Mouse (Mus musculus) retina, adult 2 months (tissue): Measurements from ENCODE around the gene Hsf2.
A peak's percentile ranks its signal among the peaks of the same experiment; 100 is the strongest.
"Not testable (repeated sequence)": the region's sequence is repeated elsewhere in the genome, so short reads cannot be mapped to it uniquely, and the experiment has no call there.

Experiments
- DNase-seq: peaks from one replicate; pipeline ENCODE4 v3.0.0-alpha.2; 2012; ENCODE audit warnings: low read depth, low spot score

Hsf2 gene

DNA sequence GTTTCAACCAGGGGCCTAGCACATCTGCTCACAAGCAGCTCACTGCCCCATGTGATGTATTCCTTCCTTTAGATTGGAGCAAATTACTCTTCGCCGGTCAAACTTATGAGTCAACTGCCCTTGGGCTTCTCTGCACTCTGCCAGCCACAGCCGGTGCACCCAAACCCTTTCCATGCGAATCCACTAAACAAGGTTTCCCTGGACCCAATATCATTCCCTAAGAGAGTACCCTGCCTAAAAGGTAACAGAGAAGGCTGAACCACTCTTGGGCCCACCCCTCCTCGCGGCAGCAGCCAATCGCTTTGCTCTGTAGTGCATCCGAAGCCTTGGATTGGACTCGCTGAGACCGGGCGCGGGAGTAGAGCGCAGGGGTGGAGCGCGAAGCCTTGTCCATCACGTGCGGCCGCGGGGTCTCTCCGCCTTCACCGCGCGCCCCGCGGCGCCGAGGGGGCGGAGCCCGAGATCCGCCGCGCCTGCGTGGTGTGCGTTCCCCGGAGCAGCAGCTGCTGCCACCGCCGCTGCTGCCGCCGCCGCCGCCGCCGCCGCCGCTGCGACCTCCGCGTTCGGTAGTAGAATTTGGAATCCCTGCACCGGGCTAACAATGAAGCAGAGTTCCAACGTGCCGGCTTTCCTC, at the start of gene Hsf2:
TSS of gene Hsf2 (plus strand) at position 478 of the 634 bp plus-strand sequence.
- peak; percentile 85 for DNase-seq

DNA sequence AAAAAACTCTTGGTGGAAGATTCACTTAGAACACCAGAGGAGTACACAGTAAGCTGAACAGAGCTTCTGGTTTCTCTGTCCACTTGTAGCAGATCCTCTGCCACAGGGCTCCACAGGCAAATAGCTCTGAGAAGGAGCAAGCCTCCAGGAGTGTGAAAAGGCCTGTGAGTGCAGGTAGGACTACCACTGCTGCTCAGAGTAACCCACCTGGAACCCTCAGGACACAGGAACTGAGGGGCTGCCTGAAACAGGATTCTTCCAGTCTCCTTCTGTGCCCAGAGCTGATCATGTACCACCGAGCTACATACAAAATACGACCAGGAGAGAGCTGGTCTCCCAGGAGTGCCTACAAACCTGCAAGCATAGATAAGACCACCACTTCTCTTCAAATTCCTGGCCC, 48.3 kb upstream of the Hsf2 start:
- DNase-seq = no peak

DNA sequence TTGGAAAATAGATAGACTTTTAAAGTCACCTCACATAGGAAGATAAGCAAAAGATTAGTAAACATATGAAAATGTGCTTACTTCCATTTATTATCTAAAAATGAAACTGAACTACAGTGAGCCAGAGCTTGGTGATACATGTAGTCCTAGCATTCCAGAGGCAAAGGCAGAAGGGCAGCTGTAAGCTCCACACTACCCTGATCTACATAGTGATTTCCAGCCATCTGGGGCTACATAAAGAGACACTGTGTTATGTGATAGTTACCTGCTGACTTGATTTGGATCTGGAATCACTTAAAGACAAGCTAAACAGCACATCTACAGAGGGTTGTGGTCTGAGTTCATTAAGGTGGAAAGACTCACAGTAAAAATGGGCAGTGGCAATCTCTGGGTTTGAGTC, 45.1 kb upstream of the Hsf2 start:
- no peak for DNase-seq

DNA sequence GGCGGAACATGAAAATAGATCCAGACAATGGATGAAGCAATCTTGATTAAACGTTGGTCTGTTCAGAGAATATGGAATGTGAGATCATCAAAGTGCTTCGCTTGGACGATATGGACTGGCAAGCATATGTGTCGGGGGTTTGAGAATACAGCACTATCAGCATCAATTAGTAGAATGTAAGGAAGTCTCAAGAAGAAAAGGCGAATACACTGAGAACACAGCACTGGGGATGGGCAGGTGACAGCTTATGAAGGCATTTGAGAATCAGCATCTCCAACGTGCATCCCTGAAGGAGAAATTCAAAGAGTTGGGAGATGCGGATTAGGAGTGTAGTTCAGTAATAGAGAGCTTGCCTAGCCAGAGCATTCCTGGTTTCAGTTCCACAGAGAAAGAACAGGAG, 41.8 kb upstream of the Hsf2 start:
- DNase-seq = no peak

DNA sequence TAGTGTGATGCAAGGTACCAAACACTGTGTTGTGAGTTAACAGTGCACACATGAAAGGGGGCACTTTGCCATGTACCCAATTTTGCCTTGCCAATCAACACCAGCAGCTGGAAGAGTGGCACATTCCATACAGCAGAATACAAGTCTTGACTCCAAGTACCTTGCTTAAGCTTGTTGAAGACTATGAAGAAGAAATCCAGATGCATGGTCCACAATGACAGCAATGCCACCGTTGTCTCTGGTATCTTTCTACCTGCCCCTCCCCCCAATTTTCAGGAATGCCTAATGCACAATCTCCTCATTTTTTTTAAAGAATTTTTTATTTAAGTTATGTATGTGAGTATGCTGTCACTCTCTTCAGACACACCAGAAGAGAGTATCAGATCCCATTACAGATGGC, 40.5 kb upstream of the Hsf2 start:
- no peak for DNase-seq

DNA sequence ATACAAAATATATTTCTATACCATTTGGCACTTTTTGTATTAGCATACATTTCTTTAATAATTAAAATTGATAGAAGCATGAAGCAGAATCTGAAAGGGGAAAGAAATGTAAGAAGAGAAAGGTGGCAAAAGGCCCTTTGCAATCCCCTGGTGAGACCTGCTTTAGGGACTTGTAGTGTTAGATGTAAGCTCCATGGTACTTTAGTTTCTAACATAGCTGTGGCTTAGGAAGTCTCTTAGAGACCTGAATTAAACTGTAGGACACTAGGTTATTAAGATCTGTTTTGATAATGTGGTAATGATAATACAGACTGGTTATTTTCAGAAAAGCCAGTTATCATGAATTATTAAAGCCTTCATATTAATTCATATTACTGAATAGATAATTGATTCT, 38.5 kb upstream of the Hsf2 start:
- DNase-seq = no peak

DNA sequence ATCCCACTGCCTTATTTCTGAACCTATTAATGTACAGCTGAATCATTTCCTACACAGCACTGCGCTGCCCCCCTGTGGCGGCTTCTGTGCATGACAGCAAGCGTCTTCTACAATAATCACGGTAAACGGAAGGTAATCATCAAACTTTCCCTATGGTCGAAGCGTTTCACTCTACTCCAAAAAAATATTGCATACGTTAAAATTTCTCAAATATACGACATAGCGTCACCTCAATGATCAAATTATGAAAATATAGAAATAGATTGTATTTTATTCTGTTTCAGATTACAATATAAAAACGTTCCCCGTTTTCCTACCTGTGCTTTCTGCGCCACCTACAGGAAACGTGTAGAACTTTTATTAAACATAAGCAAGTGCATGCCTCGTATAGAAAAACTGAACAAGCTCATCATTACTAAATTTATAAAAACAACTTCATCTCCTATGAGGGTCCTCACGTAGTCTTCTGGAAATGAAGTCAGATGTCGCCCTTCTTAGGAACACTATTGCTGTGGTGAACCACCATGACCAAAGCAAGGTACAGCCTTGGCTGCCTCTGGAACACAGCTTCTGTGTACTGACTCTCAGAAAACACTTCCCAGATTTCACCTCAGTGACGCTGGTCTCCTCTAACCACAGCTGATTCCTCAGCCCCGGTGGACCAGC, 38.0 kb upstream of the Hsf2 start:
- peak; percentile 46 for DNase-seq

DNA sequence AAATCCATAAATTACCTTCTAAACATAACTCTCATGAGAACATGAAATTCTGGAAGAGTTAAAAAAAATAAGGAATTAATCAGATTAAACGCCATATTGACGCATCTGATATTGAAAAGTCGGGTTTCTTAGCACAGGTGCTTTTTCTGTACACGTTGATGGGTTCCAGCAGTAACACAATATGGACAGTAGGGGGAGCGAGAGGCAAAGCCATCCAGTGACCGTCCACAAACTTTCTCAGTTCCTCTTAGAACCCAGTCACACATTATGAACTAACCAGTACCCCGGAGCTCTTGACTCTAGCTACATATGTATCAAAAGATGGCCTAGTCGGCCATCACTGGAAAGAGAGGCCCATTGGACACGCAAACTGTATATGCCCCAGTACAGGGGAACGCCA, 22.9 kb upstream of the Hsf2 start:
- not testable (repeated sequence) for DNase-seq

DNA sequence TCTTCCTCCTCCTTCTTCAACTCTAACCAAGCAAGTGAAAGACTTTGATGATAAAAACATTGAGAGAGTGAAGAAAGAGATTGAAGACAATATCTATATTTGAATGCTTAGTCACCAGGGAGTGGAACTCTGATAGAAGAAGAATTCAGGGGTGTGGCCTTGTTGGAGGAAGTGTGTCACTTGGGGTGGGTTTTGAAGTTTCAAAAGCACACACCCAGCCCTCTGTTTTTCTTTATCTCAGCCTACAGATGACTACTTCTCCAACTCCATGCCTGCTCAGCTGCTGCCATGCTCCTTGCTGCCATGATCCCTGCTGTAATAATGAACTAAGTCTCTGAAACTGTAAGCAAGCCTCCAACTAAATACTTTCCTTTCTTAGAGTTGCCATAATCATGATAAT, 20.4 kb upstream of the Hsf2 start:
- DNase-seq = no peak

DNA sequence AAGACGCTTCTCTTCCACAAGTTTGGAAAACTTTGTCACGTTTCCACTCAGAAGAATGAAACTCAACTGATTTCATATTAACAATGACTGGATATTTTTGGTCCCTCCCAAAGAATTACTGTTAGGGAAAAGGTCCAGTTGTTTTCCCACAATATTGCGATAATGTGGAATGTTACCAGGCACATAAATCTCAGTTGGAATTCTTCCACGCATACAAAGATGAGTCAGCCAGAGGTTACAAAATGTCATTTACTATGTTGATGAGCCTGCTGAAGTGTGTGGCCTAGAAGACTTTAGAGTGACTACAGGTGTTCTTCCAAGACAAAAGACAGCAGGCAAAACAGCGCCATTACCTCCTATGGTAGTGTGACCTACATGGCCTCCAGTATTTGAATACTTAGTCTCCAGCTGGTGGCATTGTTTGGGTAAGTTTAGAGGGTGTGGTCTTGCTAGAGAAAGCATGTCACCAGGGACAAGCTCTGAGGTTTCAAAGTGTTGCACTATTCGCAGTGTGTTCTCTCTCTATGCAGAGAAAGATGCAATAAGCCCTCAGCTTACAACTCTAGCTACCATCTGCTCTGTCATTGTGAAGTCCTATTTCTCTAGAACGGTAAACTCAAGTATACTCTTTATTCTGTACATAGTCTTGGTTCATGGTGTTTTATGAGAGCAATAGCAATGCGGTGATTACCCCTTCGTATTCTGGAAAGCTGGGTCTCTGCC, 8.9 kb upstream of the Hsf2 start:
- DNase-seq = no peak

DNA sequence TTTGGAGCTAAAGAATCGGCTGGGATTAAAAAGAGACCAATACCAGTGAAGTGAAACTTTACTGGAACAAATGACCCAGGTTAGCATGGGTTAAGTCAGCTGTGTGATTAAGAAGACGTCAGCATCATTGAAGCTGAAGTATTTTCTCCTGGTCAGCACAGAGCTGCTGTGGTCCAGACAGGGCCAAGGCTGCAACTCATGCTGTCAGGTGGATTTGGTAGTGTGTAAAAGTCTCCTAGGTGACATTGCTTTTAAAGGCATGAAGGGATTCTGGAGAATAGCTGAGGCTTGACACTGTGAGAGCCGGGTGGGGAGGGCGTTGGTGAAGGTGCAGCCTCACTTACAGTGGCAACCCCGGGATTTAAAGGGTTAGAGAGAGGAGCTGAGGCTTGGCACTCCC, 4.5 kb upstream of the Hsf2 start:
- DNase-seq = no peak

DNA sequence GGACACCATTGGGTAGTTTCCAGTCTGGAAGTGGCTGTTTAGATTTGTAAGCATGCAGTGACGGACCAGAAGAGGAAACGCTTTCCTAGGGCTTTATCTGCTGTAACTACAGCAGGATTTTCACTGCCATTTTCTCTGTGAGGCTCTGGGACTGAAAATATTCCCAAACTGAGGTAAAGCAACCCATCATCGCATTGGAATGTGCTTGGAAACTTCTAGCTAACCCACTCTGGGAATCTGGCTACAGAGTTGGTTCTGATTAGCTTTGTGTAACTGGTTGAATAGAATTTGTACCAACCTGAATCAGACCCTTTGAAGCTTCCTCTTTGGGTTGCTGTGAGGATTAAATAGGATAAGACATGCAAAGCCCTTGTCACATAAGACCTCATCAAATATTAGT, 1.4 kb upstream of the Hsf2 start:
- no peak for DNase-seq

DNA sequence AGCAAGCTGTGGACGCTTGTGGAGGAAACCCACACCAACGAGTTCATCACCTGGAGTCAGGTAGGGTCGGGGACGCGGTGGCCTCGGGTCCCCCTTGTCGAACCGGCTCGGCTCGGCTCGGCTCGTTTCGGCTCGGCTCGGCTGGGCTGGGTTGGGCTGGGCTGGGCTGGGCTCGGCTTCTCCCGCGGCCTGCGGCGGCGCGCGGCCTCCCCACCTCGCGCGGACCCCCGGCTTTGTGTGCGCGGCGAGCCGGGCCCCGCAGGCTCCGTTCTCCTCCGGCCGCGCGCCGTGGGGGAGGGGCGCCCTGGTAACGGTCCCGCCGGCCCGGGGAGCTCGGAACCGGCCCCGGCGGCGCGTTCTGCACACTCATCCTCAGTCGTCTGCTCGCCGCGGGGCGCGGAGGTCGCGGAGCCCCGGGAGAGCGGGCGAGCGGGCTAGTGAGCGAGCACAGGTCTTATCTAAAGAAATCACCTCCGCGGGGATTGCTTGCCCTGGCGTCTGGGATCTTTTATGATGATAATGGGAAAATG, 422 bp downstream of the Hsf2 start:
- DNase-seq = peak; percentile 15

DNA sequence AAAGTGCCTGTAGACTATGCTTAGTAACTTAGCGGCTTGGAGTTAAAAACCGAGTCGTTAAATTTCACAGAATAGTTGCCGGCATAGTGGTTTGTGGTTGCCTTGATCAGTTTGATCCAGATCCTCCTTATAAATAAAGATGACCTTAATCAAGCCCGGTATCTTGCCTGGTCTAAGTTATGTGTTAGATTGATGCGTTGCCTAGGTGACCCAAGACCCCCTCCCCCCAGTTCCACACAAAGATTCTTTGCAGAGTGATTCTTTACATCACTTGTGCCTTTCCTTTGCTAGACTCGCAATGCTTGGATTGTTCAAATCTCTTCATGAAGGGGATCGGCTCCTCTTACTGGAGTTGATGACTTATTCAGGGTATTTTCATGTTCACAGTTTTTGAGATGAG, 1.0 kb downstream of the Hsf2 start:
- DNase-seq = peak; percentile 13

DNA sequence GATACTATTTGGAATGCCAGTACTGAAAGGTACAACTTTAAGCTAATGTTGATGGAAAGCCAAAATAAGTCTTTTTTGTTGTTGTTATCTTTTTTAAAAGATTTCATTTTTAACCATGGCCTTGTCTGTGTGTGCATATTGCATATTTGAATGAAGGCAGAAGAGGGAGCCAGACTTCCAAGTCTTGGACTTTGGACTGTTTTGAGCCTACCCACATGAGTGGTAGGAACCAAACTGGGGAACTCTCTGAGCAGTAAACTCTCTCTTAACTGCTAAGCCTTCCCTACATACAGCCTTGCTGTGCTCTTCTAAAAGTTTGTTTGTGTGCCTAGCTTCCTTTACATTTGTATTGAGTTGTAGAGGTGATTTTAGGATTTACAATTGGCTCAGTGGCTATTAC, 2.4 kb downstream of the Hsf2 start:
- no peak for DNase-seq

DNA sequence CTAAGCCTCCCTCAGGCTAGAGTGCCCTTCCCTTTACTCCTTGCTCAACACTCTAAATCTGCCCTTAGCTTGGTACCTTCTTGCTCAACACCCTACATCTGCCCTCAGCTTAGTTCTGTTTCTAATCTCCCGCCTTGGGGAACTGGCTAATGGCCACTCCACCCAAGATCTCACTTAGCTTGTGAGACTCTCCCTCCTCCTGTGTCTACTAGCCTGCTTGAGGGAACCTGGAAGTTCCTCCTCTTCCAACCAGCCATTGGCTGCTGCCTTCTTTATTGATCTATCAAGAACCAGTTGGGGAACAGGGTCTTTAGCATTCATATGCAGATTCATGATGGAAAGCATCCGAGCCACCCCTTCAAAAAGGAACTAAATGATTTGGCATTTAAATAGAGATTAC, 5.9 kb downstream of the Hsf2 start:
- no peak for DNase-seq

DNA sequence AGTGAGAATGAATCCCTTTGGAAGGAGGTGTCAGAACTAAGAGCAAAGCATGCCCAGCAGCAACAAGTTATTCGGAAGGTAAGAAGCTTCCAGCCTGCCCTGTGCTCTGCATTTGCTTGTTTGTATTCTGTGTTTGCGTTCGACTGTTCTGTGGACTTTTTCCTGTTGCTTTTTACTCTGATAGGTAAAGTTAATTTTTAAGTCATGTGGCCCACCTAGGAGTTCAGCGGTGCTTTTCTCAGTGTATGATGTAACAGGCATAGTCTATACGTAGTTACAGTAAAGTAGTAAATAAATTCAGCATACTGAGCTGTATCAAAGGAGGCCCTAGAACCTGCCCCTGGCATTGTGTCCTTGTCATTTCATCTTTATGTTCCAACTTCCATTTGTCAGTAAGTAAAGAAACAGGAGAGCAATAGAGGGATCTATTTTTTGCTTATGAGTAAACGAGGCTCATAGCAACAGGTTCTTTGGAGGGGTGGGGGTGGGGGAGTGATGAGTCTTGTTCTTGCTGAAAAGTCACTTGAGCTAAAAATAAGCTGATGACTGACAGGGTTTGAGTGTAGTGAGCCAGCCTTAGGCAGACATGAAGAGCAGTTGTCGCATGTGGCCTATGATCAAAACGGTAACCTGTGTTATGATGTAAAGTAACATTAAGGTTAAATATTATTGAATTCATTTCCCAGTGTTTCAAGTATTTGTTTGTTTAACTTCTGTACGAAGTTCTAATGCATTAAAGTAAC, 13.4 kb downstream of the Hsf2 start:
- DNase-seq = no peak

DNA sequence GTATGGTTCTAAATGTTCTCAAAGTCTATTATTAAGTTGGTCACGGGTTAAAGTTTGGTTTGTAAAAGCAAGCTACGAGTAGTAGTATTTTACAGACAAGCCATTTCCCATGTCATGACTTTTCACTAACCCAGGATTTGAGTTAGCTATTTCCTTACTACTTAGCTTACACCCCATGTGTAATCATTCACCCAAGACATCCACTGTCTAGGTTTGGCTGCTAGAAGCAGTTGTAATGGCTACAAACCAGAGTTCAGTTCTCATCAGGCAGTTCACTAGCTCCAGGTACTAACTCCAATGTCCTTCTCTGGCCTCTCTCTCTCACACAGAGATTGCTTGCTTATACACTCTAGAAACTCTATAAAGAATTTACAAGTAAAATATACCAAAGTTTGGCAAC, 28.4 kb downstream of the Hsf2 start:
- no peak for DNase-seq

DNA sequence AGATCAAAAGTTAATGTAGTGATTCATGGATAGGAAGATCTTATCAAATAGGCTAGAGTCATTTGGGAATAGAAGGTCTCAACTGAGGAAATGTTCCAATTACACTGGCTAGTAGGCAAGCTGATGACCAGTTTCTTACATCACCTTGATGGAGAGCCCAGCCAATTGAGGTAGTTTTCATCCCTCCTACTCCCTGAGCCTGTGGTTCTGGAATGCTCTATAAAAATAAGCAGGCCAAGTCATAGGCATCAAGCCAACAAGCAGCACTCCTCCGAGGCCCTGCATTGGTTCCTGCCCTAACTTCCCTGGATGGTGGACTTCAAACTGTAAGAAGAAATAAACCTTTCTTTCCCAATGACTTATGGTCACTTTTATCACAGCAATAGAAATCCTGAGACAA, 29.1 kb downstream of the Hsf2 start:
- DNase-seq = no peak

DNA sequence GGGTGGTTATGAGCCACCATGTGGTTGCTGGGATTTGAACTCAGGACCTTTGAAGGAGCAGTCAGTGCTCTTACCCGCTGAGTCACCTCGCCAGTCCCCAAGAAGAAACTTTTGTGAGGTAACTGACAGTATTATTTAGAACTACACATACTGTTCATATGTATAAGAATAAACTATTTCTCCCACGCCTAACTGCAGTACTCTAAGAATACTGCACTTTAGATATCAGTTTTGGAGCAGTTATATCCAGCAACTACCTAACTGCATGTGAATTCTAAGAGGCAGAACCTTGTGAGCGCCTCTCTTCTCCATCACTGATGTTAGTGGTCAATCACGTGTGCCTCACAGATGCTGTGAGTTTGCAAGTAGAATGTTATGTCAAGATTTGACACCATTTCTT, 40.3 kb downstream of the Hsf2 start:
- no peak for DNase-seq

DNA sequence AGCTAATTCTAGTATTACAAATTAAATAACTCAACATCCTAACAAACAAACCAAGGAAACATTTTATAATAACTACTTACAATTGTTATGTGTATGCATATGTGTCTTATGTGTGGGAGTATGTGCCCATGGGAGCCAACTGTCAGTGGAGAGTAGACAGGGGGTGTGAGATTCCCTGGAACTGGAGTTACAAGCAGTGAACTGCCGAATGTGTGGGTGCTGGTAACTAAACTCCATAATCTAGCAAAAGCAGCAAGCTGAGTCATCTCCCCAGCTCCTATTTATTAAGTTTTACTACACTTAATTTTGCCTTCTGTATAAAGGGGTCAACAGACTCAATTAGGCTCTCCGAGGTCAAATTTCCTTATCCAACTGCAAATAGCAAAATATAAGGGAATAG, 44.9 kb downstream of the Hsf2 start:
- no peak for DNase-seq

DNA sequence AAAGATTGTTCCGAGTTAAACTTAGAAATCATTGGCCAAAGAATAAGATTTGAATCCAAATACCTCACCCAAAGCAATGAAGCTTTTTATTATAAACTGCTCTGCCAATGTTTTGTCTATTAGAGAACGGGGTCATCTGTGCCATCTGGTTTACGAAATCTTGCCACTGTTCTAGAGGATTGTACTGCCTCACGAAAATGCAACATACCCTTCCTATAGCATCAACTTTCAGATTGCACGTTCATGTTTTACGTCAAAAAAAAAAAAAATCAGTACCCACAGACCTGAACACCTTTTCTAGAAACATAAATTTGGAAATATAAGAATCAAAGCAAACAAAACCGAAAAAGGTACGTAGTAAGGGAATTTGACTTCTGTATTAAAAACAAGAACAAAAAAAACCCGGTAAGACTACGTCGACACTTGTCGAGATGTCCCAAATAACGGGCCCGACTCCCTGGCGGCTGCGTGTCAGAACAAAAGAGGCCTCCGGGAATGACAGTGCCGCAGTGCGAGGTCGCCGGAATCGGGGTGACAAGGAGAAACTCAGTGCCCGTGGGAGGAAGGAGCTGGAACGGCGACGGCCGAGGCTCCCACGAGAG, 45.5 kb downstream of the Hsf2 start:
- DNase-seq = no peak
